Mouse (Mus musculus) C2C12 (cell line): ENCODE data around the gene Eps15. TPM values are rescaled to one million over a fixed set of nuclear protein-coding genes. Genes with fewer than 3 reads are reported as not detected.

Experiments
- H3K27me3 ChIP-seq: one replicate; pipeline ENCODE4 v1.6.1; 2011; ENCODE audit not compliant: control insufficient read depth, insufficient read depth, insufficient read length
- H3K36me3 ChIP-seq: one replicate; pipeline ENCODE4 v1.6.1; 2011; ENCODE audit not compliant: control insufficient read depth, insufficient read depth
- H3K4me3 ChIP-seq: one replicate; pipeline ENCODE4 v1.5.1; 2011; ENCODE audit warnings: mild to moderate bottlenecking, control low read depth; ENCODE audit not compliant: poor library complexity, insufficient read depth, severe bottlenecking
- H3K79me2 ChIP-seq: one replicate; pipeline ENCODE4 v1.6.1; 2011; ENCODE audit not compliant: control insufficient read depth, insufficient read depth
- H3K79me3 ChIP-seq: one replicate; pipeline ENCODE4 v1.6.1; 2011; ENCODE audit warnings: low read depth, control low read depth
- H3ac ChIP-seq: one replicate; pipeline ENCODE3; 2011; ENCODE audit warnings: low read depth; ENCODE audit not compliant: control insufficient read depth, insufficient read length
- CEBPB ChIP-seq: IDR thresholded peaks from one replicate; pipeline ENCODE4 v1.6.1; 2011; ENCODE audit warnings: low read depth, mild to moderate bottlenecking, control low read depth, moderate library complexity
- CTCF ChIP-seq: IDR thresholded peaks from one replicate; pipeline ENCODE4 v1.5.1; 2011; ENCODE audit not compliant: control insufficient read depth, insufficient read depth, insufficient read length
- FOSL1 ChIP-seq: IDR thresholded peaks from one replicate; pipeline ENCODE4 v1.8.0; 2011; ENCODE audit warnings: mild to moderate bottlenecking, low read length; ENCODE audit not compliant: poor library complexity, insufficient read depth, severe bottlenecking
- MAX ChIP-seq: IDR thresholded peaks from one replicate; pipeline ENCODE4 v1.6.1; 2011; ENCODE audit warnings: mild to moderate bottlenecking, control low read depth
- MYOD1 ChIP-seq: IDR thresholded peaks from one replicate; pipeline ENCODE4 v1.6.1; 2011; ENCODE audit warnings: low read depth; ENCODE audit not compliant: control insufficient read depth, insufficient read length
- MYOG ChIP-seq: IDR thresholded peaks from one replicate; pipeline ENCODE4 v1.6.1; 2011; ENCODE audit not compliant: control insufficient read depth, insufficient read length; ENCODE audit errors: extremely low read depth
- USF1 ChIP-seq: IDR thresholded peaks from one replicate; pipeline ENCODE4 v1.6.1; 2011; ENCODE audit warnings: low read depth, mild to moderate bottlenecking, control low read depth, moderate library complexity
- polyA plus RNA-seq: library from polyadenylated mRNA; unstranded; fragments of >200 nt; fragmentation: generic; extraction: Trizol; gene quantifications from one replicate; pipeline ENCODE4 v1.2.1, GENCODE M21; 2012; ENCODE audit warnings: missing spikeins

Eps15 gene
- polyA plus RNA-seq, 1 experiment: 13.1 TPM

DNA sequence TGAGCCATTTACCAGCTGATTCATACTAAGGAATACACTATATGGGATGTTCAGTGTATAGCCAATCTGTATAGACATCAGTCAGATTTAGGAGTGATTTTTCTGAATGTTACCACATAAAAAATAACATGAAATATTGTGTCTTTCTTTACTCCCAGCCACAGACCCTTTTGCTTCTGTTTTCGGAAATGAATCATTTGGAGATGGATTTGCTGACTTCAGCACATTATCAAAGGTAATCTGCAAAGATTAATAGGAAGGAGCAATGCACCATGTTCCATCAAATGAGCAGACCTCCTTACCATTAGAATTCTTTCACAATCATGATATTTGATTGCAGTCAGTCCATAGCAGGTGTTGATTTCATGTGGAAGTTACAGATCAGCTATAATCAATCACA lies 98.0 kb downstream of the Eps15 start:
- no peaks in the 10 kb centered on the region for H3K79me3 ChIP-seq
- H3K36me3 ChIP-seq: peaks cover 53% of the 10 kb centered on the region
- TF ChIP-seq CEBPB (no peak), MYOG (no peak), CTCF (no peak), MAX (no peak), MYOD1 (no peak), FOSL1 (no peak), USF1 (no peak)
- no peaks in the 10 kb centered on the region for H3K79me2 ChIP-seq
- no peak overlapping the region for H3K4me3 ChIP-seq
- no peak overlapping the region for H3ac ChIP-seq
- no peaks in the 10 kb centered on the region for H3K27me3 ChIP-seq

DNA sequence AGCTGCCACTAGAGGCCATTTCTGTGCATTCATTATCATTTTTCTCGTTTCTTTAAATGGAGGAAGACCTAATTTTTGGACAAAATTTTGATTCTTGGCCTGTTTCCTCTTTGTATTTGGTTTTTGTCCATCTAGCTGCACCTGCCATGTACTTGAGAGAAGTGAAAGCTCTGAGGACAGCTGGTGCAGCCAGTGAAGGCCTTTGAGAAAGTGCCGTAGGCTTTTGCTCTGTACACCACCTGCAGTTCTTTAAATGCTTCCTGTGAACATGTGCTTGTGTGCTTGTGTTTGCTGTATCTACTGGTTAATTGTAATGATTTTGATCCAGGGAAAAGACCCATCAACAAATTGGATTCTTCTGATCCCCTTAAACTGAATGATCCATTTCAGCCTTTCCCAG lies 102.4 kb downstream of the Eps15 start:
- no peak overlapping the region for H3K4me3 ChIP-seq
- peaks cover 44% of the 10 kb centered on the region for H3K36me3 ChIP-seq
- TF ChIP-seq FOSL1 (no peak), CEBPB (no peak)
- no peak overlapping the region for H3ac ChIP-seq
- no peaks in the 10 kb centered on the region for H3K79me3 ChIP-seq
- no peaks in the 10 kb centered on the region for H3K79me2 ChIP-seq
- no peaks in the 10 kb centered on the region for H3K27me3 ChIP-seq

DNA sequence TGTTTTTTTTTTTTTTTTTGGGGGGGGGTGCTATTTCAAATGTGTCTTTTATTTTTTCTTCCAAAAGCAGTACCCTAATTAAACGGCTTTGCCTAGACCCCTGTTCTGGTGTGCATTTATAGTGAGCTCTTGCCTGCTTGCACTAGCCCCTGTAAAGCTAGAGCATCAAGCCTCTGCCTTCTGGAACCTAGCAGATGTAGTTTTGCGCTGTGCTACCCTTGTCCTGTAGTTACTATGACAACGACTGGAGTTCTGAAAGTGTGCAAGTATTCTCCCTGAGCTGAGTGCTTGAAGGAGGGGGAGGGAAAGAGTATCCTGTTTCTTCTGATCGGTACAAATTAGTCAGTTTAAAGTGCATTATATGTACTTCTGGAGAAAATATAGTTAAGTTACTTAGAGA lies 105.5 kb downstream of the Eps15 start:
- no peak for TF ChIP-seq FOSL1
- TF ChIP-seq MYOG: no peak
- no peak for TF ChIP-seq CTCF
- Histone ChIP-seq H3K36me3 (peaks cover 42% of the 10 kb centered on the region), H3K79me3 (no peaks in the 10 kb centered on the region), H3K4me3 (no peak overlapping the region), H3ac (no peak overlapping the region), H3K79me2 (no peaks in the 10 kb centered on the region), H3K27me3 (no peaks in the 10 kb centered on the region)

DNA sequence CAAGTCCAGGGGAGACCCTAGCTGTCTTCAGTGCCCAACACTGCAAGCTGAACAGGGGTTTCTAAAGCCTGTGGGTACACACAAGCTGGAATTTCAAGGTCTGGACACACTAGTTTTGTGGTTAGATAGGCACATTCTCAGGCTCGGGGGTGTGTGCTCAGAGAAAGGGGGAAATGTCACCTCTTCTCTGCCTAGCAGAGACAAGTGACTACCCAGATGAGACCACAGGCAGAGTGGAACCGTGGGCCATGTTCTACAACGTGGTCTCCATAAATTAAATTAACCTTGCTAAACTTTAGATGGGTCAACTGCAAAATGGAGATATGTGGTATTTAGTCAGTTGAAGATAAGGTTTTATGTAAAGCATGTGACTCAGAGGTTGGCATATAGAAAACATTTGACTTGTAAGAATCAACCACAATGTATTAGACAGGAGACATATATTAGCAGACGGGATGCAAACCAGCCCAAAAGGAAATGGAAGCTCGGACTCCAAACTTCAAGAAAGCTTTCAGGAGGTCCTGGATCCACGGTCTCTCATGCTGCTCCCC lies 113.2 kb downstream of the Eps15 start:
- Histone ChIP-seq H3K27me3 (no peaks in the 10 kb centered on the region), H3K79me3 (no peaks in the 10 kb centered on the region), H3K36me3 (peaks cover 6% of the 10 kb centered on the region), H3K79me2 (no peaks in the 10 kb centered on the region), H3K4me3 (no peak overlapping the region), H3ac (no peak overlapping the region)
- TF ChIP-seq USF1: no peak
- no peak for TF ChIP-seq MYOG
- no peak for TF ChIP-seq MAX
- no peak for TF ChIP-seq FOSL1
- no peak for TF ChIP-seq MYOD1
- TF ChIP-seq CTCF: no peak
- TF ChIP-seq CEBPB: no peak

DNA sequence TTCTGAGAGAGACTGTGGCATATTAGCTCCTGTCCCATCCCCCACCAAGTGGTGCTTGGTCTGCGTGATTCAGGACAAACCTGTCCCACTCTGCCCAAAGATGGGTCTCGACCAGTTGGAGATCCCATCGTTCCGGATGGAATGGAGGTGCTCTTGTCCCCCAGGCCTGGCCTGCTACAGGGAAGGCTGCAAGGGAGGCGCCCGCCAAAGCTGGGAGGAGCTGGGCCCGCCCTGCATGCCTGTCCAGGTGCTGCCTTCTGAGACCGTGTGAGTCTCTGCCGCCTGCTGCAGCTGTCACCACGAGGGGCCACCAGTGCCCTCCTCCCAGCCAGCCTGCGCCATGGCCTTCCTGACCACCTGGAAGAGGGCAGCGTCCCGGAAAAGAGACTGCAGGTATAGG lies 113.8 kb downstream of the Eps15 start:
- no peak overlapping the region for H3K4me3 ChIP-seq
- H3K79me3 ChIP-seq: no peaks in the 10 kb centered on the region
- H3K36me3 ChIP-seq: peaks cover under 1% of the 10 kb centered on the region
- no peaks in the 10 kb centered on the region for H3K79me2 ChIP-seq
- no peak for TF ChIP-seq CTCF
- TF ChIP-seq FOSL1: no peak
- TF ChIP-seq MAX: no peak
- TF ChIP-seq MYOG: no peak
- TF ChIP-seq CEBPB: no peak
- TF ChIP-seq USF1: no peak
- no peak for TF ChIP-seq MYOD1
- no peak overlapping the region for H3ac ChIP-seq
- H3K27me3 ChIP-seq: no peaks in the 10 kb centered on the region

DNA sequence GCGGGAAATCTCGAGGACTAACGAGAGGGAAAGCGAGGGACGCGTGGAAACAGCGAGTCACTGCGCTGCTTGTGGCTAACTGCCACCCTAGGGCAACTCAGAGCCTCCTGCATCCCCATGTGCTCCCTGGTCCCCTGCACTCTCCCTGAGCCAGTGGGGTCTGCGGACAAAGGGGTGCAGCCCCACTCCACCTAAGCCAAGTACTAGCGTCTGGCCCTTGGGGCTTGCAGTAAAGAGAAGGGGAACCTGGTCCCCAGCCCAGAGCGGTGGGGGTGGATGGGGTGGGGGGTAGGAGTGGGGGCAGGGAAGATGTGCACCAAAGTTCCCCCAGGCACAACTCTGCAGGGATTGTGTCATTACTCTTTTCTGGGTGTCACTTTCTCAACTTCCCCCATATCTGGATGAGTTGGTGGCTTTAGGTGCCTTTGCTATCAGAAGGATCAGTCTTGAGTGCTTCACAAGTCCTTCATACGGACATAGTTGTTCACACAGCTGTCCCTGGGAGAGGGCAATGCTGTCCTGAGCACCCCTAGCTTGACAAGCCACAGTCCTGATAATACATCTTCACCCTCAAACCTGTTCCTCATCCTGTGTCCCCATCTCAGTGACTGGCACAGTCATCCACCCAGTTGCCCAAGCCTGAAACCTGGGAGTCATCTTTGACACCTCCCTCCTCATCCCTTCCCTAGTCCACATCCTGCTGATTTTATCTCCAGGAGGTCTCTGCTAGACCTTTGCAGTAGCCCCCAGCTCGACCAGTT lies 114.4 kb downstream of the Eps15 start:
- TF ChIP-seq MYOD1 (no peak), CEBPB (no peak), FOSL1 (no peak), MAX (no peak), MYOG (no peak), USF1 (no peak), CTCF (no peak)
- H3K4me3 ChIP-seq: no peak overlapping the region

More for the DNA sequence above, 114.4 kb downstream of the Eps15 start:
- no peaks in the 10 kb centered on the region for H3K79me3 ChIP-seq
- H3K79me2 ChIP-seq: no peaks in the 10 kb centered on the region
- H3ac ChIP-seq: no peak overlapping the region
- H3K27me3 ChIP-seq: no peaks in the 10 kb centered on the region
- no peaks in the 10 kb centered on the region for H3K36me3 ChIP-seq
